Mouse (Mus musculus) neural tube, embryonic 13.5 days (tissue): Measurements from ENCODE around the gene Gm20865. TPM values are rescaled to one million over a fixed set of nuclear protein-coding genes. Genes with fewer than 3 reads are reported as not detected.
"Not testable (repeated sequence)": the region's sequence is repeated elsewhere in the genome, so short reads cannot be mapped to it uniquely, and the experiment has no call there.

Experiments
- ATAC-seq: fragments of 200-750 bp; cut with Nextera tagmentation; 2 replicates; pipeline ENCODE4 v1.8.0; 2017; ENCODE audit warnings: low read depth, mild to moderate bottlenecking, moderate TSS enrichment, moderate library complexity
- H3K27ac ChIP-seq: fragments of 300-500 bp; sonication (generic); replicated peaks from 2 replicates; pipeline ENCODE4 v1.5.1; 2015; ENCODE audit warnings: moderate library complexity, mild to moderate bottlenecking, inconsistent platforms
- H3K27me3 ChIP-seq: fragments of 300-500 bp; sonication (generic); 2 replicates; pipeline ENCODE4 v1.6.1; 2015; ENCODE audit warnings: mild to moderate bottlenecking, inconsistent platforms
- H3K36me3 ChIP-seq: fragments of 300-500 bp; sonication (generic); 2 replicates; pipeline ENCODE4 v1.6.1; 2015; ENCODE audit warnings: mild to moderate bottlenecking, inconsistent platforms
- H3K4me1 ChIP-seq: fragments of 300-500 bp; sonication (generic); replicated peaks from 2 replicates; pipeline ENCODE4 v1.6.1; 2015; ENCODE audit warnings: inconsistent platforms
- H3K4me2 ChIP-seq: fragments of 300-500 bp; sonication (generic); 2 replicates; pipeline ENCODE4 v1.6.1; 2015; ENCODE audit warnings: inconsistent platforms, mild to moderate bottlenecking, moderate library complexity
- H3K4me3 ChIP-seq: fragments of 300-500 bp; sonication (generic); 2 replicates; pipeline ENCODE4 v1.5.1; 2015; ENCODE audit warnings: mild to moderate bottlenecking, inconsistent platforms
- H3K9ac ChIP-seq: fragments of 300-500 bp; sonication (generic); 2 replicates; pipeline ENCODE4 v1.6.1; 2015; ENCODE audit warnings: moderate library complexity, mild to moderate bottlenecking, inconsistent platforms
- H3K9me3 ChIP-seq: fragments of 300-500 bp; sonication (generic); 2 replicates; pipeline ENCODE4 v1.6.1; 2016; ENCODE audit warnings: inconsistent platforms
- WGBS: fragments of 180-500 bp; shearing (Covaris S2); methylation state at CpG from one replicate; pipeline ENCODE4 v1.1.7; 2015; 5-methylcytosine and 5-hydroxymethylcytosine counted together
- polyA plus RNA-seq: library from polyadenylated mRNA; unstranded; fragments of >200 nt; fragmentation: Nextera tagmentation; extraction: Ambion mirVana; gene quantifications from 2 replicates; pipeline ENCODE4 v1.2.1, GENCODE M21; 2015

Gene Gm20865
- not detected in 2 replicates for polyA plus RNA-seq

DNA sequence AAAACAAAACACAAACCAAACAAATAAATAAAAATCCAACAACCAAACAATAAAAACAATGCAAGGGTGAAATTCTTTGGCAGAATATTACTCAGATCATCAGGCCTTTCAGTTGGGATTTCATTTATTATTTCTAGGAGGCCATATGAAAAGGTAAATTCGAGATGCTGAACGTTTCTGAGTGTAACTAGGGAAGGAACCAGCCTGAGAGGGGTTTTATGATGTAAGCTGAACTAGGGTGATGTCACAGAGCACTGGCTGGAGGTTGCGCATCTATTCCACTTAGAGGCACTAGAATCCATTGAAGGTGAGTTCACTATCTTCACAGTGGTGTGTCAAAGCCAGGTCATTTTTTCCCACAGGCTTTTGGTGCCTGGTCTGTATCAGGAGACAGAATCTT lies at the start of gene Gm20865:
Gene Gm20865 (plus strand): TSS at position 301 of the 400 bp plus-strand sequence.
- ATAC-seq, H3K9me3 ChIP-seq, H3K27ac ChIP-seq, H3K27me3 ChIP-seq, H3K4me2 ChIP-seq, H3K4me3 ChIP-seq, H3K4me1 ChIP-seq, H3K36me3 ChIP-seq, H3K9ac ChIP-seq: not testable (repeated sequence)
- WGBS: no CpG with 5 or more reads among the region's 3 CpGs

Other genes starting within 250 kb of the Gm20865 start
- gene Gm29866, start 247.9 kb upstream of the Gm20865 start, polyA plus RNA-seq: not detected in 2 replicates
- not detected in 2 replicates for gene Gm20909, start 77.0 kb upstream of the Gm20865 start, polyA plus RNA-seq